Mouse (Mus musculus) heart, embryonic 14.5 days (tissue): ENCODE measurements around the gene 1700019N19Rik. TPM values are rescaled to one million over a fixed set of nuclear protein-coding genes. Genes with fewer than 3 reads are reported as not detected.
A peak's percentile ranks its signal among the peaks of the same experiment; 100 is the strongest.

ENCODE experiments used
- ATAC-seq: fragments of 200-750 bp; cut with Nextera tagmentation; 2 replicates; pipeline ENCODE4 v1.8.0; 2017; ENCODE audit warnings: low read depth, moderate TSS enrichment; ENCODE audit not compliant: insufficient number of reproducible peaks, insufficient read depth, low FRiP score
- H3K27ac ChIP-seq, 2 experiments: fragments of 200-500 bp in 1 of 2; fragments of 300-500 bp in 1 of 2; sonication (generic) in 1 of 2; replicated peaks in 1 of 2; 2 replicates each; pipeline ENCODE4 v1.5.1; 2012 to 2014; ENCODE audit warnings: low read depth in 2 of 2, low read length in 2 of 2, control low read depth in 1 of 2, mild to moderate bottlenecking in 1 of 2, mixed read lengths in 1 of 2; ENCODE audit not compliant: control insufficient read depth in 1 of 2, insufficient read depth in 1 of 2
- H3K27me3 ChIP-seq: fragments of 300-500 bp; sonication (generic); 2 replicates; pipeline ENCODE4 v1.6.1; 2014; ENCODE audit warnings: mild to moderate bottlenecking, low read length, control low read depth; ENCODE audit not compliant: control insufficient read depth, insufficient read depth
- H3K36me3 ChIP-seq: fragments of 300-500 bp; sonication (generic); 2 replicates; pipeline ENCODE4 v1.6.1; 2014; ENCODE audit warnings: mild to moderate bottlenecking, control low read depth, low read length, mixed read lengths; ENCODE audit not compliant: control insufficient read depth, insufficient read depth
- H3K4me1 ChIP-seq, 2 experiments: fragments of 200-500 bp in 1 of 2; fragments of 300-500 bp in 1 of 2; sonication (generic) in 1 of 2; 2 replicates each; pipeline ENCODE4 v1.6.1; 2012 to 2014; ENCODE audit warnings: low read length in 2 of 2, control low read depth in 1 of 2, mixed read lengths in 1 of 2; ENCODE audit not compliant: control insufficient read depth in 2 of 2, insufficient read depth in 2 of 2
- H3K4me2 ChIP-seq: fragments of 300-500 bp; sonication (generic); 2 replicates; pipeline ENCODE4 v1.6.1; 2014; ENCODE audit warnings: mild to moderate bottlenecking, low read length
- H3K4me3 ChIP-seq, 2 experiments: fragments of 200-500 bp in 1 of 2; fragments of 300-500 bp in 1 of 2; sonication (generic) in 1 of 2; 2 replicates each; pipeline ENCODE4 v1.5.1; 2012 to 2014; ENCODE audit warnings: low read length in 2 of 2, mild to moderate bottlenecking in 2 of 2, control low read depth in 1 of 2, low read depth in 1 of 2, moderate library complexity in 1 of 2; ENCODE audit not compliant: control insufficient read depth in 1 of 2, insufficient read depth in 1 of 2
- H3K9ac ChIP-seq: fragments of 300-500 bp; sonication (generic); 2 replicates; pipeline ENCODE4 v1.6.1; 2014; ENCODE audit warnings: mild to moderate bottlenecking, low read length
- H3K9me3 ChIP-seq: fragments of 300-500 bp; sonication (generic); 2 replicates; pipeline ENCODE4 v1.6.1; 2016; ENCODE audit warnings: low read length, control low read depth; ENCODE audit not compliant: control insufficient read depth
- WGBS: fragments of 180-500 bp; shearing (Covaris S2); extraction: QIAGEN DNeasy Blood & Tissue Kit; methylation state at CpG from one replicate; pipeline ENCODE4 v1.1.7; 2014; 5-methylcytosine and 5-hydroxymethylcytosine counted together
- polyA plus RNA-seq: library from polyadenylated mRNA; unstranded; fragments of >200 nt; fragmentation: Nextera tagmentation; extraction: Ambion mirVana; gene quantifications from 2 replicates; pipeline ENCODE4 v1.2.1, GENCODE M21; 2014

Gene 1700019N19Rik
- not detected in 2 replicates for polyA plus RNA-seq

- WGBS, result 48% methylated on average over 10 of the region's 10 CpGs
- Histone ChIP-seq H3K9ac (no peak within 1 kb of the TSS), H3K27ac (no peak within 1 kb of the TSS), H3K36me3 (peaks cover 15% of the 10 kb centered on the region), H3K4me2 (no peak within 1 kb of the TSS; the same call in 1 of the 2 replicates), H3K27me3 (no peaks in the 10 kb centered on the region), H3K4me1 (no peaks in the 10 kb centered on the region), H3K9me3 (no peaks in the 10 kb centered on the region), H3K4me3 (no peak within 1 kb of the TSS)
- ATAC-seq, result no peak
Observed at GRCm38 (mm10) chr19:58794284-58794683, at the start of gene 1700019N19Rik. 1700019N19Rik (minus strand) TSS chr19:58794461.

GRCm38 (mm10) chr19:58843606-58844005 lies 49.3 kb upstream of the 1700019N19Rik start:
- peak; percentile 46; the same call in 1 of the 2 replicates for ATAC-seq
- H3K27me3 ChIP-seq, result no peaks in the 10 kb centered on the region
- H3K4me1 ChIP-seq, result peaks cover 31% of the 10 kb centered on the region in 2 experiments
- no peak overlapping the region for H3K4me3 ChIP-seq
- no peaks in the 10 kb centered on the region for H3K9me3 ChIP-seq
- peak overlapping the region; percentile 86 to 88 for H3K27ac ChIP-seq
- H3K36me3 ChIP-seq, result no peaks in the 10 kb centered on the region
- 36% methylated on average over 3 of the region's 3 CpGs for WGBS
- no peak overlapping the region for H3K9ac ChIP-seq
- no peak overlapping the region; the same call in 1 of the 2 replicates for H3K4me2 ChIP-seq

GRCm38 (mm10) chr19:58840721-58841271 lies 46.5 kb upstream of the 1700019N19Rik start:
- ATAC-seq, result no peak
- no peak overlapping the region for H3K9ac ChIP-seq
- H3K4me2 ChIP-seq, result no peak overlapping the region
- H3K4me3 ChIP-seq, result no peak overlapping the region
- WGBS, result 83% methylated on average over 5 of the region's 5 CpGs
- H3K27ac ChIP-seq, result peak overlapping the region in 1 of 2 experiments; percentile 80; a peak in 1 of 4 replicates
- no peaks in the 10 kb centered on the region for H3K36me3 ChIP-seq
- H3K27me3 ChIP-seq, result no peaks in the 10 kb centered on the region
- peaks cover 43 to 46% of the 10 kb centered on the region in 2 experiments for H3K4me1 ChIP-seq
- H3K9me3 ChIP-seq, result no peaks in the 10 kb centered on the region

- H3K9ac ChIP-seq, result no peak overlapping the region
- 37% methylated on average over 4 of the region's 4 CpGs for WGBS
- peak overlapping the region; percentile 64 to 80 for H3K27ac ChIP-seq
- no peaks in the 10 kb centered on the region for H3K27me3 ChIP-seq
- no peaks in the 10 kb centered on the region for H3K9me3 ChIP-seq
- peaks cover 43 to 46% of the 10 kb centered on the region in 2 experiments for H3K4me1 ChIP-seq
- ATAC-seq, result no peak
- H3K4me2 ChIP-seq, result no peak overlapping the region
- no peaks in the 10 kb centered on the region for H3K36me3 ChIP-seq
- no peak overlapping the region for H3K4me3 ChIP-seq
Observed at GRCm38 (mm10) chr19:58839806-58840205, 45.5 kb upstream of the 1700019N19Rik start.

GRCm38 (mm10) chr19:58839345-58839744 lies 45.1 kb upstream of the 1700019N19Rik start:
- no peak overlapping the region for H3K9ac ChIP-seq
- no peak for ATAC-seq
- H3K4me2 ChIP-seq, result no peak overlapping the region
- no peaks in the 10 kb centered on the region for H3K9me3 ChIP-seq
- no peaks in the 10 kb centered on the region for H3K27me3 ChIP-seq
- H3K4me1 ChIP-seq, result peaks cover 43 to 46% of the 10 kb centered on the region in 2 experiments
- H3K36me3 ChIP-seq, result no peaks in the 10 kb centered on the region
- WGBS, result 65% methylated on average over 3 of the region's 3 CpGs
- H3K4me3 ChIP-seq, result no peak overlapping the region
- peak overlapping the region; percentile 64 to 80 for H3K27ac ChIP-seq

- H3K27ac ChIP-seq, result peak overlapping the region; percentile 50 to 80
- no peaks in the 10 kb centered on the region for H3K9me3 ChIP-seq
- no peak for ATAC-seq
- H3K9ac ChIP-seq, result no peak overlapping the region; the same call in 1 of the 2 replicates
- WGBS, result 51% methylated on average over 9 of the region's 9 CpGs
- no peaks in the 10 kb centered on the region for H3K27me3 ChIP-seq
- no peak overlapping the region for H3K4me3 ChIP-seq
- H3K4me2 ChIP-seq, result no peak overlapping the region
- no peaks in the 10 kb centered on the region for H3K36me3 ChIP-seq
- H3K4me1 ChIP-seq, result peaks cover 39 to 41% of the 10 kb centered on the region in 2 experiments
Observed at GRCm38 (mm10) chr19:58838706-58839105, 44.4 kb upstream of the 1700019N19Rik start.

GRCm38 (mm10) chr19:58833639-58834180 lies 39.4 kb upstream of the 1700019N19Rik start:
- no peak overlapping the region for H3K4me3 ChIP-seq
- H3K4me2 ChIP-seq, result no peak overlapping the region
- no peak overlapping the region for H3K9ac ChIP-seq
- ATAC-seq, result no peak
- 81% methylated on average over 13 of the region's 13 CpGs for WGBS
- no peak overlapping the region for H3K27ac ChIP-seq
- no peaks in the 10 kb centered on the region for H3K9me3 ChIP-seq
- no peaks in the 10 kb centered on the region for H3K36me3 ChIP-seq
- H3K27me3 ChIP-seq, result no peaks in the 10 kb centered on the region
- H3K4me1 ChIP-seq, result peaks cover 15 to 19% of the 10 kb centered on the region in 2 experiments
